Mouse (Mus musculus) CH12.LX (cell line): ENCODE results near the gene Gm43518. TPM values are rescaled to one million over a fixed set of nuclear protein-coding genes. Genes with fewer than 3 reads are reported as not detected.

Experiments used
- DNase-seq: peaks from one replicate; pipeline ENCODE4 v3.0.0-alpha.2; 2013; ENCODE audit errors: extremely low read depth
- H3K27ac ChIP-seq: 2 replicates; pipeline ENCODE4 v1.5.1; 2012; ENCODE audit warnings: low read depth, mild to moderate bottlenecking, control low read depth, moderate library complexity; ENCODE audit not compliant: insufficient read depth
- H3K27me3 ChIP-seq: replicated peaks from 2 replicates; pipeline ENCODE3; 2012; ENCODE audit warnings: inconsistent platforms
- H3K36me3 ChIP-seq, 2 experiments: replicated peaks in 1 of 2; 2 replicates each; pipeline versions ENCODE3 to v1.6.1; 2012; ENCODE audit warnings: inconsistent platforms in 1 of 2, low read length in 1 of 2, mild to moderate bottlenecking in 1 of 2, mixed read lengths in 1 of 2, moderate library complexity in 1 of 2; ENCODE audit not compliant: control insufficient read depth in 1 of 2, insufficient read depth in 1 of 2
- H3K4me1 ChIP-seq, 2 experiments: 2 replicates each; pipeline ENCODE4 v1.6.1; 2012; ENCODE audit warnings: inconsistent platforms in 1 of 2, moderate library complexity in 1 of 2; ENCODE audit not compliant: insufficient read depth in 2 of 2, control insufficient read depth in 1 of 2
- H3K4me2 ChIP-seq: 2 replicates; pipeline ENCODE4 v1.6.1; 2012; ENCODE audit warnings: low read depth, mild to moderate bottlenecking, control low read depth; ENCODE audit not compliant: poor library complexity, insufficient read depth, severe bottlenecking
- H3K4me3 ChIP-seq, 3 experiments: fragments of 150-350 bp in 1 of 3; sonication (generic) in 1 of 3; replicated peaks in 1 of 3; 2 replicates each; pipeline versions ENCODE3 to v1.5.1; 2011 to 2012; ENCODE audit warnings: low read depth in 2 of 3, low read length in 2 of 3, mild to moderate bottlenecking in 2 of 3, moderate library complexity in 2 of 3, control low read depth in 1 of 3, improper control_type of control experiment in 1 of 3, inconsistent platforms in 1 of 3, mixed read lengths in 1 of 3; ENCODE audit not compliant: poor library complexity in 1 of 3
- H3K79me2 ChIP-seq: replicated peaks from 2 replicates; pipeline ENCODE4 v1.6.1; 2012; ENCODE audit warnings: mild to moderate bottlenecking, moderate library complexity; ENCODE audit not compliant: control insufficient read depth, poor library complexity, insufficient read depth, severe bottlenecking; ENCODE audit errors: extremely low read depth
- H3K9ac ChIP-seq: 2 replicates; pipeline ENCODE4 v1.6.1; 2012; ENCODE audit warnings: low read depth, mild to moderate bottlenecking, control low read depth, moderate library complexity; ENCODE audit not compliant: insufficient read depth
- H3K9me3 ChIP-seq: replicated peaks from 2 replicates; pipeline ENCODE3; 2012; ENCODE audit warnings: low read length, inconsistent platforms, mixed read lengths
- BHLHE40 ChIP-seq: IDR thresholded peaks from 2 replicates; pipeline ENCODE4 v1.6.1; 2011; ENCODE audit warnings: mild to moderate bottlenecking, low read depth, low read length, improper control_type of control experiment
- E2F4 ChIP-seq: IDR thresholded peaks from 2 replicates; pipeline ENCODE4 v1.6.1; 2011; ENCODE audit warnings: low read depth, low read length, improper control_type of control experiment; ENCODE audit not compliant: insufficient replicate concordance
- EP300 ChIP-seq: IDR thresholded peaks from 2 replicates; pipeline ENCODE4 v1.6.1; 2011; ENCODE audit warnings: low read length, improper control_type of control experiment
- HCFC1 ChIP-seq: IDR thresholded peaks from 2 replicates; pipeline ENCODE4 v1.6.1; 2012; ENCODE audit warnings: low read depth, mild to moderate bottlenecking, inconsistent platforms, low read length, improper control_type of control experiment
- IRF4 ChIP-seq: IDR thresholded peaks from 2 replicates; pipeline ENCODE4 v1.6.1; 2014; ENCODE audit warnings: low read depth, mild to moderate bottlenecking, inconsistent platforms, low read length, improper control_type of control experiment
- KAT2A ChIP-seq: IDR thresholded peaks from 2 replicates; pipeline ENCODE4 v1.6.1; 2012; ENCODE audit warnings: low read length, improper control_type of control experiment, inconsistent platforms; ENCODE audit not compliant: insufficient replicate concordance
- MXI1 ChIP-seq: IDR thresholded peaks from 2 replicates; pipeline ENCODE4 v1.6.1; 2011; ENCODE audit warnings: mild to moderate bottlenecking, low read depth, low read length, improper control_type of control experiment
- PAX5 ChIP-seq: IDR thresholded peaks from 2 replicates; pipeline ENCODE4 v1.6.1; 2012; ENCODE audit warnings: low read length, inconsistent platforms, mixed read lengths
- SMC3 ChIP-seq: IDR thresholded peaks from 2 replicates; pipeline ENCODE4 v1.6.1; 2011; ENCODE audit warnings: low read depth, low read length, improper control_type of control experiment
- TCF12 ChIP-seq: IDR thresholded peaks from 2 replicates; pipeline ENCODE4 v1.6.1; 2014; ENCODE audit warnings: low read depth, mild to moderate bottlenecking, inconsistent platforms, low read length, improper control_type of control experiment
- UBTF ChIP-seq: IDR thresholded peaks from 2 replicates; pipeline ENCODE4 v1.6.1; 2012; ENCODE audit warnings: low read depth, mild to moderate bottlenecking, inconsistent platforms, low read length, improper control_type of control experiment, moderate library complexity
- USF1 ChIP-seq: IDR thresholded peaks from 2 replicates; pipeline ENCODE4 v1.6.1; 2014; ENCODE audit warnings: low read depth, mild to moderate bottlenecking, inconsistent platforms, low read length, improper control_type of control experiment
- ZNF384 ChIP-seq: IDR thresholded peaks from 2 replicates; pipeline ENCODE4 v1.6.1; 2012; ENCODE audit warnings: low read depth, low read length, improper control_type of control experiment, inconsistent platforms
- dilution Hi-C: fragments of 300-500 bp; cut with MboI; formaldehyde crosslinking; loops from 2 replicates; pipeline ENCODE4 v1.14.3; 2020; ENCODE audit warnings: low sequenced_read_pairs; ENCODE audit not compliant: extremely low pct_unique_long_range_greater_than_20kb, extremely low pct_ligation_motif_present
- in situ Hi-C: fragments of 300-500 bp; cut with MboI; formaldehyde crosslinking; loops from 3 replicates; pipeline ENCODE4 v1.14.3; 2019; ENCODE audit warnings: low sequenced_read_pairs, low pct_ligation_motif_present, low pct_unique_long_range_greater_than_20kb, mixed read lengths
- polyA plus RNA-seq: library from polyadenylated mRNA; unstranded; fragments of >175 nt; gene quantifications from 2 replicates; pipeline ENCODE4 v1.2.1, GENCODE M21; 2012; ENCODE audit warnings: low read depth; ENCODE audit not compliant: insufficient read length
- total RNA-seq, 2 experiments: library from RNA; depleted of rRNA; stranded (reverse); fragments of 300-350 nt in 1 of 2; fragments of >200 nt in 1 of 2; gene quantifications; 2 replicates each; pipeline ENCODE4 v1.2.3; 2012 to 2014

Gm43518 gene
- total and polyA plus RNA-seq, 3 experiments, result 0.87 TPM; not detected in 2

- Histone ChIP-seq H3K79me2 (peaks cover 69% of the 10 kb centered on the region), H3K4me3 (no peak overlapping the region), H3K27ac (peak overlapping the region; percentile 82; the same call in 1 of the 2 replicates), H3K9ac (peak overlapping the region; percentile 33; the same call in 1 of the 2 replicates), H3K27me3 (no peaks in the 10 kb centered on the region), H3K4me1 (peaks cover 45 to 80% of the 10 kb centered on the region in 2 experiments), H3K9me3 (no peaks in the 10 kb centered on the region), H3K4me2 (peak overlapping the region; percentile 95), H3K36me3 (peaks cover 0 to 19% of the 10 kb centered on the region in 2 experiments)
- TF ChIP-seq ZNF384, result no peak
- TF ChIP-seq KAT2A, result no peak
- TF ChIP-seq E2F4, result no peak
- TF ChIP-seq PAX5, result no peak
- no peak for TF ChIP-seq SMC3
- dilution Hi-C loops (no loop called here), in situ Hi-C loops (no loop called here)
- no peak for DNase-seq
Observed at GRCm38 (mm10) chr5:123977231-123977630, 50.0 kb downstream of the Gm43518 start.

GRCm38 (mm10) chr5:123978131-123978530 lies 50.9 kb downstream of the Gm43518 start:
- dilution Hi-C loops, result no loop called here
- in situ Hi-C loops, result no loop called here
- Histone ChIP-seq H3K9ac (peak overlapping the region; percentile 33; the same call in 1 of the 2 replicates), H3K4me2 (peak overlapping the region; percentile 95), H3K79me2 (peaks cover 78% of the 10 kb centered on the region), H3K4me1 (peaks cover 52 to 83% of the 10 kb centered on the region in 2 experiments), H3K27me3 (no peaks in the 10 kb centered on the region), H3K9me3 (no peaks in the 10 kb centered on the region), H3K27ac (peak overlapping the region; percentile 48), H3K4me3 (no peak overlapping the region), H3K36me3 (peaks cover 0 to 19% of the 10 kb centered on the region in 2 experiments)
- TF ChIP-seq UBTF, result peak; percentile 51; the same call in 1 of the 2 replicates
- no peak for TF ChIP-seq USF1
- 0 out of 2 replicates have a peak, but pooled peaks have one; percentile 24 for TF ChIP-seq BHLHE40
- 0 out of 2 replicates have a peak, but pooled peaks have one; percentile 34 for TF ChIP-seq MXI1
- TF ChIP-seq SMC3, result no peak
- DNase-seq, result no peak

GRCm38 (mm10) chr5:123979221-123979979 lies 52.2 kb downstream of the Gm43518 start:
- Histone ChIP-seq H3K4me1 (peaks cover 59 to 93% of the 10 kb centered on the region in 2 experiments), H3K27ac (peak overlapping the region; percentile 99), H3K79me2 (peaks cover 91% of the 10 kb centered on the region), H3K27me3 (no peaks in the 10 kb centered on the region), H3K4me3 (peak overlapping the region in 1 of 3 experiments; percentile 17), H3K4me2 (peak overlapping the region; percentile 97), H3K36me3 (peaks cover under 1 to 28% of the 10 kb centered on the region in 2 experiments), H3K9me3 (no peaks in the 10 kb centered on the region), H3K9ac (peak overlapping the region; percentile 6; the same call in 1 of the 2 replicates)
- DNase-seq, result no peak
- dilution Hi-C loops (no loop called here), in situ Hi-C loops (no loop called here)
- TF ChIP-seq EP300 (0 out of 2 replicates have a peak, but pooled peaks have one; percentile 12), KAT2A (no peak), TCF12 (0 out of 2 replicates have a peak, but pooled peaks have one; percentile 13), IRF4 (no peak), HCFC1 (no peak), E2F4 (no peak)
